Mouse (Mus musculus): Measurements from ENCODE around the gene Rgs8. TPM values are rescaled to one million over a fixed set of nuclear protein-coding genes. Genes with fewer than 3 reads are reported as not detected.

The Rgs8 gene
- polyA plus RNA-seq, 2 experiments, result 0.01 TPM; not detected in 1

- ATAC-seq (ENCODE audit: insufficient read depth) (no peak), DNase-seq (ENCODE audit: low read depth in 3 of 3, low spot score in 3 of 3) (no peak)
- Histone ChIP-seq H3K4me3 (ENCODE audit: insufficient read depth in 1 of 2, low read depth in 2 of 2, low read length in 2 of 2) (no peak overlapping the region), H3K9me3 (ENCODE audit: control insufficient read depth, low read length) (no peaks in the 10 kb centered on the region), H3K4me2 (ENCODE audit: low read depth) (no peak overlapping the region), H3K4me1 (replicated peaks; ENCODE audit: control insufficient read depth in 2 of 2, insufficient read depth in 2 of 2, low read length in 1 of 2) (no peaks in the 10 kb centered on the region; a peak in 1 of 4 replicates), H3K36me3 (replicated peaks; ENCODE audit: control insufficient read depth, insufficient read depth, low read depth) (no peaks in the 10 kb centered on the region), H3K27ac (no peak overlapping the region), H3K27me3 (ENCODE audit: control insufficient read depth, insufficient read depth, low read length) (no peaks in the 10 kb centered on the region), H3K9ac (replicated peaks) (no peak overlapping the region)
- WGBS (ENCODE audit: insufficient replicate concordance), result 71% methylated on average over 4 of the region's 4 CpGs
- no peak for TF ChIP-seq CTCF (IDR thresholded peaks at IDR 0.05; ENCODE audit: low read depth)
- TF ChIP-seq EP300 (IDR thresholded peaks at IDR 0.05; ENCODE audit: low read depth), result no peak
These were observed 43.7 kb downstream of the Rgs8 start for GRCm38 (mm10) chr1:153696541-153696940.

- Histone ChIP-seq H3K4me3 (ENCODE audit: insufficient read depth in 1 of 2, low read depth in 2 of 2, low read length in 2 of 2) (no peak overlapping the region), H3K4me1 (replicated peaks; ENCODE audit: control insufficient read depth in 2 of 2, insufficient read depth in 2 of 2, low read length in 1 of 2) (no peaks in the 10 kb centered on the region; a peak in 1 of 4 replicates), H3K9ac (replicated peaks) (no peak overlapping the region), H3K27ac (no peak overlapping the region), H3K9me3 (ENCODE audit: control insufficient read depth, low read length) (no peaks in the 10 kb centered on the region), H3K4me2 (ENCODE audit: low read depth) (no peak overlapping the region), H3K27me3 (ENCODE audit: control insufficient read depth, insufficient read depth, low read length) (no peaks in the 10 kb centered on the region), H3K36me3 (replicated peaks; ENCODE audit: control insufficient read depth, insufficient read depth, low read depth) (no peaks in the 10 kb centered on the region)
- ATAC-seq (ENCODE audit: insufficient read depth) (no peak), DNase-seq (ENCODE audit: low read depth in 3 of 3, low spot score in 3 of 3) (no peak)
- no peak for TF ChIP-seq EP300 (IDR thresholded peaks at IDR 0.05; ENCODE audit: low read depth)
- no peak for TF ChIP-seq CTCF (IDR thresholded peaks at IDR 0.05; ENCODE audit: low read depth)
- 66% methylated on average over 16 of the region's 16 CpGs for WGBS (ENCODE audit: insufficient replicate concordance)
These were observed 44.9 kb downstream of the Rgs8 start for GRCm38 (mm10) chr1:153697581-153698251.

DNA sequence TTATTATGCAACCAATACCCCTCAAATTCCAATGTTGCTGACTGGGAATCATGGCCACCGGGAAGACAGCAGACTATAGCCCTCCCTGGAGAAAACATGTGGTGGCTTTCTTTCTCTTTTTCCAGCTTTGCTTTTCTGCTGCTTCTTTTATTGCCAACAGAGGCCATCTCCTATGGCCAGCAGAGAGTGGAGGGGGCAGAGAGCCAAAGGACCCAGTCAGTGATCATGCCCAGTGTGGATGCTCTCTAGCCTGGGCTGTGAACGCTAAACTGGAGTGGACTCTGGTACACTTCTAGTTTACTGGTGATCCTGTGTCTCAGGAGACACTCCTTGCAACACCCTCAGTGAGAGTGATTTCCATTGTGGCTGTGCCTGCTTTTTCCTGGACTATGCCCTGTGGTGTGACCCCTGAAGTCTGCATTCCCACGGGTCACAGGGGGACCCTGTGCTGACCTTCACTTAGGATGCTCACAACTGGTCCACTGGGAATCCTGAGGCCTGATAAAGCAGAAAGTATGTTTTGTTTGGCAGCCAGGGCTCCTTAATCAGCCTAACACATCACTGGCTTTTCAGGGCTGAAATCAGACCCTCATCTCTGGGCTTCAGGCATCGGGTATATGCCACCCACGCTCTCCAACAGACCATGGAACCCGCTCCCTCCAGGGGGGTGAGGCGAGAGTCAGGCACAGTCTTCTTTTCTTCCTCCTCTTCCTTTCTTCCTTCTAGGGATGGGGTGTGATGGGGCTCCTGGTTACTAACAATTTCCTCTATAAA lies 45.7 kb downstream of the Rgs8 start:
- 55% methylated on average over 7 of the region's 7 CpGs for WGBS (ENCODE audit: insufficient replicate concordance)
- Histone ChIP-seq H3K27me3 (ENCODE audit: control insufficient read depth, insufficient read depth, low read length) (no peaks in the 10 kb centered on the region), H3K9ac (replicated peaks) (no peak overlapping the region), H3K36me3 (replicated peaks; ENCODE audit: control insufficient read depth, insufficient read depth, low read depth) (no peaks in the 10 kb centered on the region), H3K9me3 (ENCODE audit: control insufficient read depth, low read length) (no peaks in the 10 kb centered on the region), H3K27ac (no peak overlapping the region), H3K4me3 (ENCODE audit: insufficient read depth in 1 of 2, low read depth in 2 of 2, low read length in 2 of 2) (no peak overlapping the region), H3K4me1 (replicated peaks; ENCODE audit: control insufficient read depth in 2 of 2, insufficient read depth in 2 of 2, low read length in 1 of 2) (no peaks in the 10 kb centered on the region), H3K4me2 (ENCODE audit: low read depth) (no peak overlapping the region)
- TF ChIP-seq EP300 (IDR thresholded peaks at IDR 0.05; ENCODE audit: low read depth) (no peak), CTCF (IDR thresholded peaks at IDR 0.05; ENCODE audit: low read depth) (no peak)
- ATAC-seq (ENCODE audit: insufficient read depth), result no peak
- DNase-seq (ENCODE audit: low read depth in 3 of 3, low spot score in 3 of 3), result no peak

- 44% methylated on average over 11 of the region's 11 CpGs for WGBS (ENCODE audit: insufficient replicate concordance)
- TF ChIP-seq EP300 (IDR thresholded peaks at IDR 0.05; ENCODE audit: low read depth) (no peak), CTCF (IDR thresholded peaks at IDR 0.05; ENCODE audit: low read depth) (no peak)
- no peak for ATAC-seq (ENCODE audit: insufficient read depth)
These were observed 47.7 kb downstream of the Rgs8 start for GRCm38 (mm10) chr1:153700448-153701063.

DNA sequence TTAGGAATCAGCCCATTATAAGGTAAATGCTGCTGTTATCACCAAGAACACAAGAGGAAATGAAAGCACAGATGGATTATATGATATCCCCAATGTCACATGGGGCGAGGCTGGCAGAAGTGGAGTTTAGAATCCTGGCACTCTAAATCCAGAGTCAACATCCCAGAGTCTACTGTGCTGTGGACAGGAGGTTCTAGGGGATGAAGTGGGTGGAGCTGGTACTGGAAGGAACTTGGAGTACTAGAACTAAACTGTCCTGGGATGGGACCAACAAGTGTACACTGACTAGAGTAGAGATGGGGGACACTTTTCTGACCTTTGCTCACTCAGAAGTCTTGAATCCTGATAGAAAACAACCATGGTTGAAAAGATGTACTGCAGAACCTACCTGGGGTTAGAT lies 48.6 kb downstream of the Rgs8 start:
- no peak overlapping the region for H3K27ac ChIP-seq
- 48% methylated on average over 1 of the region's 1 CpGs for WGBS (ENCODE audit: insufficient replicate concordance)
- H3K4me3 ChIP-seq (ENCODE audit: insufficient read depth in 1 of 2, low read depth in 2 of 2, low read length in 2 of 2), result no peak overlapping the region
- H3K36me3 ChIP-seq (replicated peaks; ENCODE audit: control insufficient read depth, insufficient read depth, low read depth), result no peaks in the 10 kb centered on the region
- no peaks in the 10 kb centered on the region for H3K27me3 ChIP-seq (ENCODE audit: control insufficient read depth, insufficient read depth, low read length)
- TF ChIP-seq CTCF (IDR thresholded peaks at IDR 0.05; ENCODE audit: low read depth), result no peak
- no peak for TF ChIP-seq EP300 (IDR thresholded peaks at IDR 0.05; ENCODE audit: low read depth)
- no peak for DNase-seq (ENCODE audit: low read depth in 3 of 3, low spot score in 3 of 3)
- no peak overlapping the region for H3K9ac ChIP-seq (replicated peaks)
- no peak for ATAC-seq (ENCODE audit: insufficient read depth)
- no peak overlapping the region for H3K4me2 ChIP-seq (ENCODE audit: low read depth)
- H3K4me1 ChIP-seq (replicated peaks; ENCODE audit: control insufficient read depth in 2 of 2, insufficient read depth in 2 of 2, low read length in 1 of 2), result no peaks in the 10 kb centered on the region
- no peaks in the 10 kb centered on the region for H3K9me3 ChIP-seq (ENCODE audit: control insufficient read depth, low read length)

More at GRCm38 (mm10) chr1:153700448-153701063, 47.7 kb downstream of the Rgs8 start:
- Histone ChIP-seq H3K4me1 (replicated peaks; ENCODE audit: control insufficient read depth in 2 of 2, insufficient read depth in 2 of 2, low read length in 1 of 2) (no peaks in the 10 kb centered on the region), H3K9me3 (ENCODE audit: control insufficient read depth, low read length) (no peaks in the 10 kb centered on the region), H3K27ac (no peak overlapping the region), H3K4me2 (ENCODE audit: low read depth) (no peak overlapping the region), H3K4me3 (ENCODE audit: insufficient read depth in 1 of 2, low read depth in 2 of 2, low read length in 2 of 2) (no peak overlapping the region), H3K36me3 (replicated peaks; ENCODE audit: control insufficient read depth, insufficient read depth, low read depth) (no peaks in the 10 kb centered on the region), H3K9ac (replicated peaks) (no peak overlapping the region), H3K27me3 (ENCODE audit: control insufficient read depth, insufficient read depth, low read length) (no peaks in the 10 kb centered on the region)
- no peak for DNase-seq (ENCODE audit: low read depth in 3 of 3, low spot score in 3 of 3)

Measured in liver, embryonic 14.5 days (tissue).